Mouse (Mus musculus) MEL (cell line): ENCODE measurements at regions not wholly inside any gene's neighbourhood (a gene's known extent, or its start where the extent isn't known, plus 50 kb on each side); places are given as distances from the start of the nearest gene placed in this dataset.

ENCODE experiments used
- DNase-seq: peaks from one replicate; pipeline ENCODE4 v3.0.0; 2011; ENCODE audit warnings: low read depth, low spot score
- H3K27ac ChIP-seq: 2 replicates; pipeline ENCODE4 v1.5.1; 2012; ENCODE audit warnings: low read depth, mild to moderate bottlenecking, control low read depth, low read length, moderate library complexity; ENCODE audit not compliant: control insufficient read depth
- H3K27me3 ChIP-seq, 2 experiments: fragments of 150-350 bp in 1 of 2; sonication (generic) in 1 of 2; 2 replicates each; pipeline ENCODE4 v1.6.1; 2012; ENCODE audit warnings: low read length in 2 of 2, mild to moderate bottlenecking in 2 of 2, improper control_type of control experiment in 1 of 2, moderate library complexity in 1 of 2; ENCODE audit not compliant: insufficient read depth in 2 of 2, control insufficient read depth in 1 of 2
- H3K36me3 ChIP-seq, 2 experiments: 2 replicates each; pipeline ENCODE4 v1.6.1; 2012 to 2014; ENCODE audit warnings: low read length in 2 of 2, improper control_type of control experiment in 1 of 2, inconsistent platforms in 1 of 2, mild to moderate bottlenecking in 1 of 2; ENCODE audit not compliant: insufficient read depth in 2 of 2, control insufficient read depth in 1 of 2
- H3K4me1 ChIP-seq, 2 experiments: fragments of 150-350 bp in 1 of 2; sonication (generic) in 1 of 2; 2 replicates each; pipeline ENCODE4 v1.6.1; 2012; ENCODE audit warnings: low read length in 2 of 2, improper control_type of control experiment in 1 of 2, mild to moderate bottlenecking in 1 of 2; ENCODE audit not compliant: insufficient read depth in 2 of 2, control insufficient read depth in 1 of 2
- H3K4me3 ChIP-seq, 2 experiments: fragments of 150-350 bp in 1 of 2; sonication (generic) in 1 of 2; 2 replicates each; pipeline ENCODE4 v1.5.1; 2012; ENCODE audit warnings: low read depth in 2 of 2, low read length in 2 of 2, mild to moderate bottlenecking in 2 of 2, moderate library complexity in 2 of 2, control low read depth in 1 of 2, improper control_type of control experiment in 1 of 2; ENCODE audit not compliant: control insufficient read depth in 1 of 2, insufficient read depth in 1 of 2
- H3K79me2 ChIP-seq: 2 replicates; pipeline ENCODE4 v1.6.1; 2012; ENCODE audit warnings: mild to moderate bottlenecking, low read length, moderate library complexity; ENCODE audit not compliant: control insufficient read depth, poor library complexity, insufficient read depth
- H3K9ac ChIP-seq: 2 replicates; pipeline ENCODE4 v1.6.1; 2012; ENCODE audit warnings: low read depth, mild to moderate bottlenecking, control low read depth, low read length, moderate library complexity; ENCODE audit not compliant: control insufficient read depth, poor library complexity, severe bottlenecking
- H3K9me3 ChIP-seq: fragments of 150-350 bp; sonication (generic); replicated peaks from 2 replicates; pipeline ENCODE4 v1.6.1; 2012; ENCODE audit warnings: mild to moderate bottlenecking, low read length, improper control_type of control experiment, moderate library complexity; ENCODE audit not compliant: insufficient read depth
- CTCF ChIP-seq, 3 experiments: IDR thresholded peaks in 2 of 3; conservative IDR thresholded peaks in 1 of 3; 2 replicates each; pipeline ENCODE4 v1.5.1; 2011 to 2012; ENCODE audit warnings: low read length in 3 of 3, low read depth in 2 of 3, mild to moderate bottlenecking in 2 of 3, improper control_type of control experiment in 1 of 3, inconsistent platforms in 1 of 3, mixed read lengths in 1 of 3, moderate library complexity in 1 of 3; ENCODE audit not compliant: control insufficient read depth in 1 of 3, insufficient read depth in 1 of 3, poor library complexity in 1 of 3, severe bottlenecking in 1 of 3
- E2F4 ChIP-seq: IDR thresholded peaks from 2 replicates; pipeline ENCODE4 v1.6.1; 2011; ENCODE audit warnings: low read depth, low read length, improper control_type of control experiment, borderline replicate concordance
- ELF1 ChIP-seq: IDR thresholded peaks from 2 replicates; pipeline ENCODE4 v1.6.1; 2014; ENCODE audit warnings: low read depth, mild to moderate bottlenecking, inconsistent platforms, low read length, improper control_type of control experiment, moderate library complexity
- HCFC1 ChIP-seq: IDR thresholded peaks from 2 replicates; pipeline ENCODE4 v1.6.1; 2012; ENCODE audit warnings: low read depth, mild to moderate bottlenecking, inconsistent platforms, low read length, improper control_type of control experiment, moderate library complexity
- JUND ChIP-seq: IDR thresholded peaks from 2 replicates; pipeline ENCODE4 v1.6.1; 2011; ENCODE audit warnings: low read depth, mild to moderate bottlenecking, improper control_type of control experiment, low read length
- KAT2A ChIP-seq: conservative IDR thresholded peaks from 2 replicates; pipeline ENCODE4 v1.6.1; 2012; ENCODE audit warnings: low read depth, low read length, improper control_type of control experiment, inconsistent platforms
- MAX ChIP-seq: IDR thresholded peaks from 2 replicates; pipeline ENCODE4 v1.6.1; 2011; ENCODE audit warnings: low read length, improper control_type of control experiment
- MAZ ChIP-seq: IDR thresholded peaks from 2 replicates; pipeline ENCODE4 v1.6.1; 2012; ENCODE audit warnings: low read depth, mild to moderate bottlenecking, inconsistent platforms, low read length, improper control_type of control experiment
- MEF2A ChIP-seq: IDR thresholded peaks from 2 replicates; pipeline ENCODE4 v1.6.1; 2014; ENCODE audit warnings: low read depth, mild to moderate bottlenecking, inconsistent platforms, low read length, improper control_type of control experiment; ENCODE audit not compliant: poor library complexity, insufficient replicate concordance, severe bottlenecking; ENCODE audit errors: extremely low read depth
- NELFE ChIP-seq: IDR thresholded peaks from 2 replicates; pipeline ENCODE4 v1.6.1; 2011; ENCODE audit warnings: low read depth, low read length, improper control_type of control experiment
- POLR2A ChIP-seq, 2 experiments: IDR thresholded peaks; 2 replicates each; pipeline ENCODE4 v1.6.1; 2011 to 2012; ENCODE audit warnings: low read length in 2 of 2, mild to moderate bottlenecking in 2 of 2, control low read depth in 1 of 2, improper control_type of control experiment in 1 of 2, low read depth in 1 of 2, moderate library complexity in 1 of 2; ENCODE audit not compliant: control insufficient read depth in 1 of 2, insufficient read depth in 1 of 2, poor library complexity in 1 of 2
- RAD21 ChIP-seq: IDR thresholded peaks from 2 replicates; pipeline ENCODE4 v1.6.1; 2011; ENCODE audit warnings: mild to moderate bottlenecking, low read depth, low read length, improper control_type of control experiment
- RCOR1 ChIP-seq: IDR thresholded peaks from 2 replicates; pipeline ENCODE4 v1.6.1; 2012; ENCODE audit warnings: low read depth, mild to moderate bottlenecking, inconsistent platforms, low read length, improper control_type of control experiment
- SIN3A ChIP-seq: IDR thresholded peaks from 2 replicates; pipeline ENCODE4 v1.6.1; 2012; ENCODE audit warnings: low read length, improper control_type of control experiment, inconsistent platforms
- TAL1 ChIP-seq: IDR thresholded peaks from 2 replicates; pipeline ENCODE4 v1.6.1; 2012; ENCODE audit warnings: mild to moderate bottlenecking, inconsistent platforms, low read length, moderate library complexity, mixed read lengths
- TCF12 ChIP-seq: IDR thresholded peaks from 2 replicates; pipeline ENCODE4 v1.6.1; 2014; ENCODE audit warnings: low read depth, mild to moderate bottlenecking, inconsistent platforms, low read length, improper control_type of control experiment, moderate library complexity
- USF2 ChIP-seq, 2 experiments: IDR thresholded peaks; 2 replicates each; pipeline ENCODE4 v1.6.1; 2011 to 2012; ENCODE audit warnings: improper control_type of control experiment in 2 of 2, low read length in 2 of 2, borderline replicate concordance in 1 of 2, inconsistent platforms in 1 of 2, low read depth in 1 of 2, mild to moderate bottlenecking in 1 of 2; ENCODE audit not compliant: insufficient read depth in 1 of 2
- ZC3H11A ChIP-seq: IDR thresholded peaks from 2 replicates; pipeline ENCODE4 v1.6.1; 2012; ENCODE audit warnings: low read depth, mild to moderate bottlenecking, inconsistent platforms, low read length, improper control_type of control experiment
- ZMIZ1 ChIP-seq: IDR thresholded peaks from 2 replicates; pipeline ENCODE4 v1.6.1; 2012; ENCODE audit warnings: low read depth, mild to moderate bottlenecking, inconsistent platforms, low read length, improper control_type of control experiment, moderate library complexity
- ZNF384 ChIP-seq: IDR thresholded peaks from 2 replicates; pipeline ENCODE4 v1.6.1; 2012; ENCODE audit warnings: low read depth, mild to moderate bottlenecking, inconsistent platforms, low read length, improper control_type of control experiment

- H3K36me3 ChIP-seq = no peaks in the 10 kb centered on the region
- no peaks in the 10 kb centered on the region for H3K27me3 ChIP-seq
- no peak overlapping the region for H3K27ac ChIP-seq
- no peaks in the 10 kb centered on the region for H3K9me3 ChIP-seq
- TF ChIP-seq MAZ = no peak
- no peak for TF ChIP-seq HCFC1
- TF ChIP-seq RAD21 = no peak
- TF ChIP-seq POLR2A (IDR thresholded peaks at IDR 0.05; ENCODE audit: control insufficient read depth in 1 of 2, insufficient read depth in 1 of 2, low read depth in 1 of 2, low read length in 2 of 2, poor library complexity in 1 of 2) = no peak
- TF ChIP-seq MEF2A = no peak
- TF ChIP-seq USF2 (IDR thresholded peaks at IDR 0.05; ENCODE audit: borderline replicate concordance in 1 of 2, insufficient read depth in 1 of 2, low read depth in 1 of 2, low read length in 2 of 2) = no peak
- TF ChIP-seq CTCF (IDR thresholded peaks at IDR 0.05 in 2 of 3, conservative IDR thresholded peaks at IDR 0.05 in 1 of 3; ENCODE audit: control insufficient read depth in 1 of 3, insufficient read depth in 1 of 3, low read depth in 2 of 3, low read length in 3 of 3, poor library complexity in 1 of 3, severe bottlenecking in 1 of 3) = no peak
- no peak for TF ChIP-seq ZC3H11A
- TF ChIP-seq SIN3A = no peak
- no peak for TF ChIP-seq NELFE
- no peak for TF ChIP-seq TAL1
- TF ChIP-seq ELF1 = no peak
- TF ChIP-seq MAX = no peak
- no peak for TF ChIP-seq RCOR1
- no peak for TF ChIP-seq TCF12
- TF ChIP-seq ZNF384 = no peak
- TF ChIP-seq, all 39 proteins: peak for 0
- DNase-seq = no peak
- H3K4me1 ChIP-seq = no peaks in the 10 kb centered on the region
- H3K4me3 ChIP-seq = no peak overlapping the region
- no peak overlapping the region for H3K9ac ChIP-seq
- no peaks in the 10 kb centered on the region for H3K79me2 ChIP-seq
These were observed 307.5 kb downstream of the Olfm4 start for GRCm38 (mm10) chr14:80291360-80291759.

GRCm38 (mm10) chr14:80293378-80293777, 309.5 kb downstream of the Olfm4 start:
- TF ChIP-seq ZMIZ1 = no peak
- TF ChIP-seq JUND = no peak
- TF ChIP-seq HCFC1 = no peak
- no peak for TF ChIP-seq E2F4
- no peak for TF ChIP-seq MAZ
- no peak for TF ChIP-seq POLR2A (IDR thresholded peaks at IDR 0.05; ENCODE audit: control insufficient read depth in 1 of 2, insufficient read depth in 1 of 2, low read depth in 1 of 2, low read length in 2 of 2, poor library complexity in 1 of 2)
- no peak for TF ChIP-seq KAT2A
- no peak overlapping the region for H3K4me3 ChIP-seq
- no peak overlapping the region for H3K27ac ChIP-seq
- H3K9me3 ChIP-seq = no peaks in the 10 kb centered on the region
- no peaks in the 10 kb centered on the region for H3K27me3 ChIP-seq
- H3K9ac ChIP-seq = no peak overlapping the region
- H3K4me1 ChIP-seq = no peaks in the 10 kb centered on the region
- no peak for DNase-seq
- H3K36me3 ChIP-seq = no peaks in the 10 kb centered on the region
- H3K79me2 ChIP-seq = no peaks in the 10 kb centered on the region
